Mouse (Mus musculus) adrenal gland, postnatal 36 days (tissue): ENCODE results near the gene Adcy10. TPM values are rescaled to one million over a fixed set of nuclear protein-coding genes. Genes with fewer than 3 reads are reported as not detected.

ENCODE experiments used
- DNase-seq, 2 experiments: peaks; one replicate each; pipeline ENCODE4 v3.0.0; 2021; ENCODE audit warnings: mixed read lengths in 1 of 2
- total RNA-seq, 2 experiments: library from RNA; stranded (reverse); gene quantifications; 2 replicates each; pipeline ENCODE4 v1.2.3; 2021

Gene Adcy10
- total RNA-seq, 2 experiments from 2014 or later = 1.1 to 1.8 TPM

DNA sequence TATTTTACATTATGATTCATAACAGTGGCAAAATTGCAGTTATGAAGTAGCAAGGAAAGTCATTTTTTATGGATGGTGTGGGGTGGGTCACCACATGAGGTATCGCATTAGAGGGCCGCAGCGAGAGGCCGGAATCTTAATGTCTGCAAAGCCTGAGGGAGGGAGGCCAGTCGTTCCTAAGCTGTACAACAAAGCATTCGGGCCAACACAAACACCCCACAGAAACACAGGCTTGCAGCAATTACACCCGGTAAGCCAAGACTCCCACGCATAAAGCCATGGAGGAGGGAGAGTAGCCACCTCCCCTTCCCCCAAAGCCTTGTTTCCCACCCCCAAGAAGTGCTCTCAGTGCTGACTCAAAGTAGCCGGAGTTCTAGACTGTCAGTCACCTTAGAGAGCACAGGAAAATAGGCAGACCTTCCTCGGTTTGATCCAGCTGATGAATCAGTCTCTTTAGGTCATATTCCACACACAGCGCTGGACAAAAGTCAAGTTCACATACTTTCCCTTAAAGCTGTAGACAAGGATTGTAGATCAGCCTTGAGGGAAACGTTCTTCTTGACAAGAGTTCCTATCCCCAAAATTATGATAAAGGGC, 51.2 kb downstream of the Adcy10 start:
- DNase-seq = peak; percentile 36 to 42

DNA sequence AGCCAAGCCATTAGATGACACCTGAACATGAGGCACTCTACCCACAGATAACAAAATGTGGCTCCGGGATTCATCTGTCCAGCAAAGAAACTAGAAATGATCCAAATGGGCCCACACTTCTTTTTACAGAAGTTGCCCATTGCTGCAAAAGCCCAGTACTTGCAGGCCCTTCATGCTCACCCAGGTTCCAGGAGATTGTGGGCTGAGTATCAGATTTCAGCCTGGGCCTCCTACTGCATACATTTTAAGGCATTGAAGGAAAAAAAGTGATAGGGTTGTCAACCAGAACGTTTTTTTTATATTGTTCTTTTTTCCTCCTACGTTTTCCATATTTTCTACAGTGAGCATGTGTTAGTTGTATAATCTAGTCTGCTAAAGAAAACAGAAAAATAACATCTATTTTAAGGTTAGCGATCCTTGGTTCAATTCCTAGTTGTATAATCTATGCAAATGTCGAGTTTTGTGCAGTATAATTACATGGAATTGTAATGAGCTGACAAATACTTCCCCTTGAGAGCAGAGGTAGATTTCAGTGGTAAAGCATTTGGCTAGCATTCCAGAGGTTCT, 52.3 kb downstream of the Adcy10 start:
- no peak for DNase-seq

GRCm38 (mm10) chr1:165556711-165557110, 71.7 kb downstream of the Adcy10 start:
- peak in 1 of 2 experiments; percentile 12 for DNase-seq

DNA sequence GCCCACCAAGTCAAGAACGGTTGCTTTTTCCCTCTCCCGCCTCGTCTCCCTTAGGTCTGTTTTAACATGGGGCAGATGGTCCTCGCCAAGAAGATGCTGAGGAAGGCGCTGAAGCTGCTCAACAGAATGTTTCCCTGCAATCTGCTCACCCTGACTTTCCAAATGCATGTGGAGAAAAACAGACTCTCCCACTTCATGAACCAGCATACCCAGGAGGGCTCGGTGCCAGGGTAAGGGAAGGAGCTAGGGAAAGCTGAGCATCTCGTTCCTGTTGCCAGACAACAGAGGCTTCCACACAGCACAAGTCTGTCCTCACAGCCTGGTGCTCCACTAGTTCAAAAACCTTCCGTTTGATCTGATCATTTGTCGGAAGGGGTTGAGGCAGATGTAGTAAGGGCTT, 74.1 kb downstream of the Adcy10 start:
- no peak for DNase-seq

DNA sequence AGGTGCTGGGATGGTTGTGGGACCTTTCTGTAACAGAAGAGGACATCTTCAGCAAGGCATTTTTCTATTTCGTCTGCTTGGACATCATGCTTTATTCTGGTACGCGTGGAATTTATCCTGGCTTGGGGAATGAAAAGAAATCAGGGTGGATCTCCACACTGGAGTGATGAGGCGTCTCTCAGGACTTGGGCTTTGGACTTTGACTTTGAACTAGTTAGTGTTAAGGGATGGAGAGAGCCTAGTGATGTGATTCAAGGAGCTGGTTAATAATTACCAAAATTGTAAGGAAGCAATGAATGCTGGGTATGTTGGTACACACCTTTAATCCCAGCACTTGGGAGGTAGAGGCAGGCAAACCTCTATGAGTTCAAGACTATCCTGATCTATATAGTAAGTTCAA, 80.3 kb downstream of the Adcy10 start:
- DNase-seq = no peak

DNA sequence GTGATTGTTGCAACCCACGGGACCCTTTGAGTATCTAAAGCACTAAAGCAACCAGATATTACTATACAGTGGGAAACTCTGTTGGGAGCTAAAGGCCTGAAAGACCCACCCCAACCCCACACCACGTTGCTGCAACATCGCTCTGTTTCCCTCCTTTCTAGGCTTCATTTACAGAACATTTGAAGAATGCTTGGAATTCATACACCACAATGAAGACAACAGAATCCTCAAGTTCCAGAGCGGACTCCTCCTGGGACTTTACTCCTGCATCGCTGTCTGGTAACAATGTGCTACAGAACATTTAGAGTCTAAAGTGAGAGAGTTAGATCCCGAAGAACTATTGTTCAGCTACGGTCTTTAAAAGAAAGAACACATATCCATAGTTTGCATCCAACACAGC, 82.5 kb downstream of the Adcy10 start:
- DNase-seq = no peak

- no peak for DNase-seq
These were observed 91.0 kb downstream of the Adcy10 start for GRCm38 (mm10) chr1:165576005-165576404.

GRCm38 (mm10) chr1:165576459-165577112, 91.6 kb downstream of the Adcy10 start:
- no peak for DNase-seq

GRCm38 (mm10) chr1:165579332-165579731, 94.3 kb downstream of the Adcy10 start:
- DNase-seq = no peak

DNA sequence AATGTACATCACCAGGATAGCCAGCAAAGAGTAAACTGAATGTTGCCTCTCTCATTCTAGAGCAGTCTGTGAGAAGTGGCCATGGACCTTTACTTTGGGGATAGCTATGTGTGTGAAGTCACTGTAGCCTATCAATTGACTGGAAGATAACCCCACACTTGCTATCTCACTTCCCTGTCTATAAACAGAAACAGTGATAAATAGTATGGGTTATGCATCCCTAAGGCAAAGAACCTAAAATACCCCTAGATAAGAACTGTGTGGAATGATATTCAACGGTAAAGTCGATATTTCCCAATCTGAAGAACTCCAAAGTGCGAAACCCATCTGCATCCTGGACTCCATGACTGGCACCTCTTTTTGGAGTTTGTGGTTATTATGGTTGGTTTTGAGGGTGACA, 96.3 kb downstream of the Adcy10 start:
- DNase-seq = no peak

GRCm38 (mm10) chr1:165583529-165584184, 98.7 kb downstream of the Adcy10 start:
- peak; percentile 90 to 92 for DNase-seq

- no peak for DNase-seq
These were observed 100.6 kb downstream of the Adcy10 start for GRCm38 (mm10) chr1:165585389-165586104.

DNA sequence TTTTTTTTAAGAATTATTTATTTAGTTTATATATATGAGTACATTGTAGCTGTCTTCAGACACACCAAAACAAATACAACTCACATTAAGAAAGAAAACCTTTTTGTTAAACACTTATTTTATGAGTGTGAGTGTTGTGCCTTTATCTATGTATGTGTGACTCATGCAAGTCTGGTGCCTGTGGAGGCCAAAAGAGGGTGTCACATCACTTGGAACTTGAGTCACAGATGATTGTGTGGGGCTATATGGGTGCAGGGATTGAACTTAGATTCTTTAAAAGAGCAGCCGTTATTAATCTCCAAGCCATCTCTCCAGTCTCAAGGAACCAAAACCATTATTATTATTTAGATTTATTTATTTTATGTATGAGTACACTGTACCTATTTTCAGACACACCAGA, 101.4 kb downstream of the Adcy10 start:
- DNase-seq = no peak

DNA sequence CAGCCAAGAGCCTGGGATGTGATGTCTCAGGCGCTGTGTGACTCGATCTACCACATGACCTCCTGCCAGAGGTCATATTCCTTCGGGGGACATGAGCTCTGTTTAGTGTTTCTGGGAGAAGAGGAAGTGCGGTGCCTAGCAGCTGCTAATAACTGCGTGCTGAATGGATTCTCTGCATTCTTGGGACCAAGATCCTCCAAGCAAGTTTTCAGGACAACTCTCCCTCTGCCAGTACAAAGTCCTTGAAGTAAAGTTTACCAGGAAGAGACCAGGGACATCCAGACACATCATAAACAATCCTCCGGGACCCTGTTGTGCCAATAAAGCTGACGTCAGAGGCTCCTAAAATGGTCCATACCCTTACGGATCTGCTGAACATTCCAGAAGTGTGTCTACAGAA, 102.9 kb downstream of the Adcy10 start:
- DNase-seq = no peak

GRCm38 (mm10) chr1:165589280-165590048, 104.5 kb downstream of the Adcy10 start:
- peak; percentile 35 to 44 for DNase-seq

DNA sequence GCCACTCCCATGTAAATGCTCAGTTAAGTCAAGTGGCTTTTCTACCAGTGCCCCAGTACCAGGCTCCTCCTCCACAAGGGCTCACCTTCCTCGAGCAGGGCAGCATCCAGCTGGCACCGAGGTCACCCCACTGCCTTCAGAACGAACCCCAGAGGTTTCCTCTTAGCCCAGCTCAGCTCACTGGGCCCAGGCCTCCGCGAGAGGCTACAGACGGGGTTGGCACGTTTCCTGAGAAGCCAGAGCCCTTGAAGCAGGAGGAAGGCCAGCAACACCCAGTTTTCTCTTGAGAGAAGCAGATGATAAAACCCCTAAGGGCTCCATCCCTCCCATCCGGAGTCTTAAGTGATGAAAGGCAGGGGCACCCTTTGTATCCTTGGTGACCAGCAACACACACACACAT, 105.8 kb downstream of the Adcy10 start:
- DNase-seq = peak in 1 of 2 experiments; percentile 36

DNA sequence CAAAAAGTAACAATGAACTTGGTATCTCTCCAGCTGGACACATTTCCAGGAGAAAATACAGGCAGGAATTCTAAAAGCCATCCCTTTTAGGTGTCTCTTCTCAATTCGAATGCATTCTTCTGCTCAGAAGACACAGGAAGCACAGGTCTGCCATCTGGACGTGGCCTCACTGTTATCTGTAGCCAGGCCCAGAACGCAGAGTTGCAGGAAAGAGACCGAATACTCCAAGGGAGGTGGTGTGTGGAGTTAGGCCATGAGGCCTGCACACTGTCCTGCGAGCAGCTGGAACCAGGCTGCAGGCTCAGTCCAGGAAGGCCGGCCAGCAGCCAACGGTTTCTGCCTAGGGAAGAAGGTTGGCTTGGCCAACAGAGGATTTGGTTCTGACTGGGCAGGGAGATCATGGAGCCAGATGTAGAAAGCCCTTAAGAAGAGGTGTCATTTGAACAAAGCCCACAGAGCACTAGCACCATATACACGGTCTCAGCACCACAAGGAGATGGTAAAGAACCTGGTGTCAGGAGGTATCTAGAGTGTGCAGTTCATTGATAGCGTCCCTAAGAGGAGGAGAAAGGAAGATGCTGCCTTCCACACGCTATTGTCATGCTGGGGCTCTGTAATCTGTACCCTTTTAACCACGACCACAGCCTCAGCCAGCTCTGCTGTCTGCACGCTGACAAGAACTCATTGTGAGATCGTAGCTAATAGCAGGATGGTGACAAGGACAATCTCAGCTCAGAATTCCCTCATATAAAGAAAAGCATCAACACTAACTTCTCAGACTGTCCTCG, 107.5 kb downstream of the Adcy10 start:
- no peak for DNase-seq

GRCm38 (mm10) chr1:165594699-165595421, 109.9 kb downstream of the Adcy10 start:
- DNase-seq = no peak

GRCm38 (mm10) chr1:165601775-165602280, 116.8 kb downstream of the Adcy10 start:
- DNase-seq = no peak

DNA sequence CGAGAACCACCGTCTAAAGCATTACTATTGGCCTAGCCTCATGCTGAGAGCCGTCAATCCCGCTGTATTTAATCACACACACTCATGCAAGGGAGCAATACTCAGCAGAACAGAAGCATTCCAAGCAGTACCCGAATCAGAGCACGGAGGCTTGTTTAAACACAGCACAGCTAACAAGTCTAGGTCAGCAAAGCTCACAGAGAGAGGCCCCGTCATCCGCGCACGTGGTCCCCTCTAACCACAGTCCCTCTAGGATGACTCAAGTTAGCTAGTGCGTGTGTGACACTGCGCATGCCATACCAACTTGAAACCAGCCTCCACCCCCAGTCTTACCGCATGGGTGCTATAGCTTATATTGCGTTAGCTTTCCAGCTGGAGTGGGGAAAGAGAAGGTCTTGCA, 118.2 kb downstream of the Adcy10 start:
- DNase-seq = no peak
